Mouse (Mus musculus) heart, adult 2 months (tissue): ENCODE data around the gene Vmn1r80.
"Not testable (repeated sequence)": the region's sequence is repeated elsewhere in the genome, so short reads cannot be mapped to it uniquely, and the experiment has no call there.

Experiments
- CTCF ChIP-seq: fragments of 200-600 bp; IDR thresholded peaks from 2 replicates; pipeline ENCODE4 v1.8.1; 2022; ENCODE audit warnings: antibody characterized with exemption, mild to moderate bottlenecking, moderate library complexity
- EP300 ChIP-seq: fragments of 200-500 bp; IDR thresholded peaks from 2 replicates; pipeline ENCODE4 v1.6.1; 2011; ENCODE audit warnings: low read depth, low read length, control low read depth; ENCODE audit not compliant: insufficient read depth
- POLR2A ChIP-seq: fragments of 200-500 bp; IDR thresholded peaks from 2 replicates; pipeline ENCODE4 v1.6.1; 2011; ENCODE audit warnings: mild to moderate bottlenecking, low read depth, low read length, control low read depth; ENCODE audit not compliant: insufficient read depth

DNA sequence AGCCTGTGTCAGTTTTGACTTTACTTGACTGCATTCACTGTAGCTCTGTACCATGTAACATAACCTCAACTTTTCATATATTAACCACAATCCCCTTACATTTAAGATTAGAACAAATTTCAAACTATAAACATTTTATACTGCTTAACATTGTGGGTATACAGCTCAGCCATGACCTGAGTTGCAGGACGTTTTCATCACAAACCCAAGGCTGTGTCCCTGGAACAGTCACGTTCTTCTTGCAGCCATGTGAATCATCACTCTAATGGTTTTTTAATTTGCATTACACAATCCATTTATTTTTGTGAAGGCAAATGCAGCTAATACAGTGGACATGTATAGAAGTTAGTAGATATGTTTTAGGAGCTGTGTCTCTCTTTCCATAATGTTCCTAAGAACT is 16.2 kb upstream of the Vmn1r80 start:
- not testable (repeated sequence) for TF ChIP-seq CTCF, POLR2A, EP300
